Mouse (Mus musculus): ENCODE data around the gene Cd2ap. TPM values are rescaled to one million over a fixed set of nuclear protein-coding genes. Genes with fewer than 3 reads are reported as not detected.

The Cd2ap gene
- polyA plus RNA-seq, 1 experiment from 2014 or later = 7.1 TPM

DNA sequence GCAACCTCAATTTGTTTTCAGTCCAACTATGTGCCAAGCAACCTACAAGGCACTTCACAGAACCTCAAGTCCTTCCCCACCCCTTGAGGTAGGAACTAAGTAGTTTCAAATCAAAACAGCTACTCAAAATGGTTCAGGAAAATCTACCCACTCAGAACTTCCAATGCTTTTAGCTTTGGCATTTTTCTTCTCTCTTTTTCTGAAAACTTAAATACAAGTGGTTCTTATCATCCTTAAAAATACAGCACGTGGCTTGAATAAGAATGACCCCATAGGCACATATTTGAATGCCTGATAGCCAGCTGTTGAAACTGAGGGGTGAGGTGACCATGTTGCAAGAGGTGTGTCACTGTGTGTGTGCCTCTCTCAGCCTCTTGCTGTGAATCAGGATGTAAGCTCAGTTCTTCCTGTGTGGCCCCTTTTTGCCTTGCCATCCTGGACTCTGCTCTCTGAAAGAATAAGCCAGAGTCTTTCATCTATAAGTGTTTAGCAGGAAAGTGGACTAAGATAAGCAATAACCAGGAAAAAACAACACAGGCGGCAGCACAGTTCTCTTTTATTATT, 84.0 kb downstream of the Cd2ap start:
- Histone ChIP-seq H3K27ac (ENCODE audit: low read depth, low read length) (no peak overlapping the region), H3K4me1 (ENCODE audit: control insufficient read depth, insufficient read depth, low read depth, low read length) (no peaks in the 10 kb centered on the region), H3K36me3 (ENCODE audit: control insufficient read depth, insufficient read depth, low read length) (no peaks in the 10 kb centered on the region), H3K27me3 (replicated peaks; ENCODE audit: control insufficient read depth, insufficient read depth, low read length) (no peaks in the 10 kb centered on the region), H3K4me2 (ENCODE audit: low read length) (no peak overlapping the region), H3K4me3 (ENCODE audit: low read length) (no peak overlapping the region), H3K9ac (ENCODE audit: low read depth, low read length) (no peak overlapping the region), H3K9me3 (ENCODE audit: control insufficient read depth, low read length) (no peaks in the 10 kb centered on the region)
- 93% methylated on average over 2 of the region's 2 CpGs for WGBS
- ATAC-seq = no peak

DNA sequence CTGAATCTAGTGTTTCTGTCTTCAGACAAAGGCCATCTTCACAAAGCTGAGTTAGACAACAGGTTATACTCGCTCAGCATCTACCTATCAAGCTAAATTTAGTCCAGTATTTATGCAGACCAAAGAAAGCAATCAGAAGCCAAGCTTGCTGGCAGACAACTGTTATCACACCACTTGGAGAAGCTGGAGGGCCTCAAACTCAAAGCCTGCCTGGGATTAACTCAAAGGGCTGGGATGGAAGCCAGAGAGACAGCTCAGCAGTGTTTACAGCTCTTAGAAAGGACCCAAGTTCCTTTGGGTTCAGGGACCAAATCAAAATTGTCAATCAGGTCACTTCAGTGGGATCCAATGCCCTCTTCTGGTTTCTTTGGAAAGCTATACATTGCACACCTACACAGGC, 85.7 kb downstream of the Cd2ap start:
- Histone ChIP-seq H3K9me3 (ENCODE audit: control insufficient read depth, low read length) (no peaks in the 10 kb centered on the region), H3K36me3 (ENCODE audit: control insufficient read depth, insufficient read depth, low read length) (no peaks in the 10 kb centered on the region), H3K4me1 (ENCODE audit: control insufficient read depth, insufficient read depth, low read depth, low read length) (no peaks in the 10 kb centered on the region), H3K4me2 (ENCODE audit: low read length) (no peak overlapping the region), H3K9ac (ENCODE audit: low read depth, low read length) (no peak overlapping the region), H3K27me3 (replicated peaks; ENCODE audit: control insufficient read depth, insufficient read depth, low read length) (no peaks in the 10 kb centered on the region), H3K27ac (ENCODE audit: low read depth, low read length) (no peak overlapping the region), H3K4me3 (ENCODE audit: low read length) (no peak overlapping the region)
- WGBS = 88% methylated on average over 1 of the region's 1 CpGs
- no peak for ATAC-seq

- H3K4me1 ChIP-seq (ENCODE audit: control insufficient read depth, insufficient read depth, low read depth, low read length) = no peaks in the 10 kb centered on the region
- ATAC-seq = no peak
- H3K27me3 ChIP-seq (replicated peaks; ENCODE audit: control insufficient read depth, insufficient read depth, low read length) = no peaks in the 10 kb centered on the region
- WGBS = 82% methylated on average over 2 of the region's 2 CpGs
- no peak overlapping the region for H3K27ac ChIP-seq (ENCODE audit: low read depth, low read length)
- H3K36me3 ChIP-seq (ENCODE audit: control insufficient read depth, insufficient read depth, low read length) = no peaks in the 10 kb centered on the region
- H3K4me2 ChIP-seq (ENCODE audit: low read length) = no peak overlapping the region
- H3K9me3 ChIP-seq (ENCODE audit: control insufficient read depth, low read length) = no peaks in the 10 kb centered on the region
- no peak overlapping the region for H3K9ac ChIP-seq (ENCODE audit: low read depth, low read length)
- no peak overlapping the region for H3K4me3 ChIP-seq (ENCODE audit: low read length)
Observed at GRCm38 (mm10) chr17:42789723-42790122, 86.7 kb downstream of the Cd2ap start.

GRCm38 (mm10) chr17:42788686-42789453, 87.6 kb downstream of the Cd2ap start:
- H3K4me1 ChIP-seq (ENCODE audit: control insufficient read depth, insufficient read depth, low read depth, low read length) = no peaks in the 10 kb centered on the region
- ATAC-seq = peak; percentile 36; the same call in 1 of the 2 replicates
- H3K9me3 ChIP-seq (ENCODE audit: control insufficient read depth, low read length) = no peaks in the 10 kb centered on the region
- H3K9ac ChIP-seq (ENCODE audit: low read depth, low read length) = no peak overlapping the region
- H3K36me3 ChIP-seq (ENCODE audit: control insufficient read depth, insufficient read depth, low read length) = no peaks in the 10 kb centered on the region
- no peaks in the 10 kb centered on the region for H3K27me3 ChIP-seq (replicated peaks; ENCODE audit: control insufficient read depth, insufficient read depth, low read length)
- no peak overlapping the region for H3K4me3 ChIP-seq (ENCODE audit: low read length)
- 83% methylated on average over 5 of the region's 5 CpGs for WGBS
- no peak overlapping the region for H3K4me2 ChIP-seq (ENCODE audit: low read length)
- no peak overlapping the region for H3K27ac ChIP-seq (ENCODE audit: low read depth, low read length)

DNA sequence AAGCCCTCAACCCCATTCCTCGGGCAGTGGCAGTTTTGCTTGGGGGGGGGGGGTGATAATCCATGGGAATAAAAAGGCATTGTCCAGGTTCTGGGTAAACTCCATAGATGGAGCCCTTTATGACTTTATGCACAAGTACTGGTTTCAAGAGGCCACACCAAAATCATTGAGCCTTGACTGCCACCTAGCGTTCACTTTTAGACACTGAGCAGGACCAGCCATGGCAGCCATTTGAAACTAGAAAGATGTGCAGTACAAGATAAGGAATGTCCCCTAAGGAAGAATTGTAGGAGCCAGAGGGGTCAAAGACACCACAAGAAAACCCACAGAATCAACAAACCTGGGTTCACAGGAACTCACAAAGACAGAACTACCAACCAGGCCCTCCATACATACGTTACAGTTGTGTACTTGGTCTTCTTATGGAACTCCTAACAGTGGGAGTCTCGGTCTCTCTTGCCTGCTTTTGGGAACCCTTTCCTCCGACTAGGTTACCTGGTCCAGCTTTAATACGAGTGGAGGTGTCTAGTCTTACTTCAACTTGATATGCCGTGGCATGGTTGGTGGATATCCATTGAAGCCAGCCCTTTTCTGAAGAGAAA, 94.2 kb downstream of the Cd2ap start:
- Histone ChIP-seq H3K27ac (ENCODE audit: low read depth, low read length) (no peak overlapping the region), H3K4me3 (ENCODE audit: low read length) (no peak overlapping the region), H3K27me3 (replicated peaks; ENCODE audit: control insufficient read depth, insufficient read depth, low read length) (no peaks in the 10 kb centered on the region), H3K9me3 (ENCODE audit: control insufficient read depth, low read length) (no peaks in the 10 kb centered on the region), H3K9ac (ENCODE audit: low read depth, low read length) (no peak overlapping the region), H3K36me3 (ENCODE audit: control insufficient read depth, insufficient read depth, low read length) (no peaks in the 10 kb centered on the region), H3K4me1 (ENCODE audit: control insufficient read depth, insufficient read depth, low read depth, low read length) (no peaks in the 10 kb centered on the region), H3K4me2 (ENCODE audit: low read length) (no peak overlapping the region)
- ATAC-seq = peak; percentile 89
- WGBS = 51% methylated on average over 7 of the region's 7 CpGs

DNA sequence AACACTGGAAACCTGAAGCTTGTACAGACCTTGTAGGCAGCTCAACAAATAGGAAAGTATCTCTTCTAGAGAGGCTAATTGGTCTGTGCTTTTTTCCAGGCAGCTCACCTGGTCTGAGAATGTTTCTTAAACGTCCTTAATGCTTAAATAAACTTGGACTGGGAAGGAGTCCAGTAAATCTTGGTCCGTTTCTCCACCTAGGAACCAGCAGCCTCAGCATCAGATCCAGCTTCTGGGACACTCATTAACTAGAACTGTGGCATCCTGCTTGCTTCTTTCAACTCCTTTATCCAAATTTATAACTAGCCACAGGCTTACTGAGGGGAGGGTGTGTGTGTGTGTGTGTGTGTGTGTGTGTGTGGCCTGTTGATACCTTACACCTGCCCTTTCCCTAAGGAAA, 122.7 kb downstream of the Cd2ap start:
- no peaks in the 10 kb centered on the region for H3K9me3 ChIP-seq (ENCODE audit: control insufficient read depth, low read length)
- H3K4me2 ChIP-seq (ENCODE audit: low read length) = no peak overlapping the region
- no peak overlapping the region for H3K27ac ChIP-seq (ENCODE audit: low read depth, low read length)
- H3K27me3 ChIP-seq (replicated peaks; ENCODE audit: control insufficient read depth, insufficient read depth, low read length) = no peaks in the 10 kb centered on the region
- no peaks in the 10 kb centered on the region for H3K36me3 ChIP-seq (ENCODE audit: control insufficient read depth, insufficient read depth, low read length)
- no peaks in the 10 kb centered on the region for H3K4me1 ChIP-seq (ENCODE audit: control insufficient read depth, insufficient read depth, low read depth, low read length)
- H3K9ac ChIP-seq (ENCODE audit: low read depth, low read length) = no peak overlapping the region
- H3K4me3 ChIP-seq (ENCODE audit: low read length) = no peak overlapping the region
- ATAC-seq = no peak
- WGBS = 69% methylated on average over 2 of the region's 2 CpGs

GRCm38 (mm10) chr17:42752173-42752572, 124.3 kb downstream of the Cd2ap start:
- no peaks in the 10 kb centered on the region for H3K4me1 ChIP-seq (ENCODE audit: control insufficient read depth, insufficient read depth, low read depth, low read length)
- WGBS = 90% methylated on average over 2 of the region's 2 CpGs

DNA sequence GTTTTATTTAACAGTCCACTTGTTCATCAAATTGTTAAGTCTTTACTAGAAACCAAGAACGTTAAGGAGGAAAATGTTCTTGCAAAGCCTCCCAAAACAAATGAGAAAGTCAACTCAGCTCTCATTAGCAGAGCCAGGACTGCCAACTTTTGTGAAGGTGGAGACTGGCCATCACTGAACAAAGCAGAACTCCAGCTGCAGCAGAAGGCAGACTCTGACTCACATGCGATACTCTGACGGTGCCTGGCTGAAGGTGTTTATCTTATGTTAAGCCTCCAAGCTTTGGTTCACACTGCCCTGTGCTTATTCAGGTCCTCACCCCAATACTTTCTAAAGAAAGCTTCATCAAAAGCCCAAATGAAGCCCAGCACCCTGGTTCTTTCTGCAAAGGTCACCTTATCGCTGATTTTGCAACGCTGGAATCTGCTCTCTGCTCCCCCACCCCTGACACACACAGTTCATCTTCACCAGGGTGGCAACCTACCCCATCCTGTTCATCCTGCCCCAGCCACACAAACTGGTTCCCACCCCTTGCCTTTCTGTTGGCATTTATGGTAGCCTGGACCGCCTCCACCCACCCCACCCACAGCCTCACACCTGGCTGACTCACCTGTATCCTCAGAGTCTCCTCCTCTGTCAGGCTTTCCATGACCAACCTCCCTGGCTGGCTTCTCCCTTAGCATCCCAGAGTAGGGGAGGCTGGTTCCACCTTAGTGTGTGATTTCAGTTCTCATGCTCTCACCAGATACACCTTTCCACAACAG, 130.6 kb downstream of the Cd2ap start:
- H3K4me3 ChIP-seq (ENCODE audit: low read length) = no peak overlapping the region
- no peak overlapping the region for H3K27ac ChIP-seq (ENCODE audit: low read depth, low read length)
- WGBS = 84% methylated on average over 6 of the region's 6 CpGs
- no peak for ATAC-seq
- no peak overlapping the region for H3K4me2 ChIP-seq (ENCODE audit: low read length)
- H3K9ac ChIP-seq (ENCODE audit: low read depth, low read length) = no peak overlapping the region
- H3K27me3 ChIP-seq (replicated peaks; ENCODE audit: control insufficient read depth, insufficient read depth, low read length) = no peaks in the 10 kb centered on the region
- no peaks in the 10 kb centered on the region for H3K9me3 ChIP-seq (ENCODE audit: control insufficient read depth, low read length)
- no peaks in the 10 kb centered on the region for H3K36me3 ChIP-seq (ENCODE audit: control insufficient read depth, insufficient read depth, low read length)
- no peaks in the 10 kb centered on the region for H3K4me1 ChIP-seq (ENCODE audit: control insufficient read depth, insufficient read depth, low read depth, low read length)

More at GRCm38 (mm10) chr17:42752173-42752572, 124.3 kb downstream of the Cd2ap start:
- H3K36me3 ChIP-seq (ENCODE audit: control insufficient read depth, insufficient read depth, low read length) = no peaks in the 10 kb centered on the region
- no peaks in the 10 kb centered on the region for H3K27me3 ChIP-seq (replicated peaks; ENCODE audit: control insufficient read depth, insufficient read depth, low read length)
- H3K9ac ChIP-seq (ENCODE audit: low read depth, low read length) = no peak overlapping the region
- H3K4me2 ChIP-seq (ENCODE audit: low read length) = no peak overlapping the region
- ATAC-seq = no peak
- no peak overlapping the region for H3K27ac ChIP-seq (ENCODE audit: low read depth, low read length)
- H3K4me3 ChIP-seq (ENCODE audit: low read length) = no peak overlapping the region
- no peaks in the 10 kb centered on the region for H3K9me3 ChIP-seq (ENCODE audit: control insufficient read depth, low read length)

All from hindbrain, embryonic 16.5 days (tissue).